Comparison of ENCODE assay signal across 8 mouse cellular contexts in the genomic region with DNA sequence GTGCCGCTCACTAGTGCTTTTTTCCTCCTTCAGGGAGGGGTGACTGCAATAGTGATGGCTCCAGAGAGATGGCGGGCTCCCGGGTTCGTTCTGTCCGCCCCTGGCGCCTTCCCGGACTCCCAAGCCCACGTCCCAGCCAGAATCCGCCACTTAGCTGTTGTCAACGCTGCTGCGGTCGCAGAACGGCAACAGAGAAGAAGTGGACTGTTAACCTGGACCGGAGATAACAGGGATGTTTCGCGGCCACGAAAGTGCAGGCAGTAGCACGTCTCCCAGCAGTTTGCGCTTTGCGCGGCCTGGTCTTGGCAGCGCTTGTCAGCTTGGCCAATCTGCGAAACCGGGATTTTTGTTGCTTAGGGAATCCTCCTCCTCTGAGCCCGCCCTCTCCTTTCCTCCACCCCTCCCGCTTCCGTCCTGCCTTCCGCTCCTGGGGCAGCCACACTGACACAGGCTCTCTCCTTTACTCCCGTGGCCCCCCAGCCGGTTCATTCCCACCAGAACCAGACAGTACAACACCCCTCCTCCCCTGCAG. TPM values are rescaled to one million over a fixed set of nuclear protein-coding genes. Genes with fewer than 3 reads are reported as not detected.
A peak's percentile ranks its signal among the peaks of the same experiment; 100 is the strongest.
DNase-seq lines count a peak whose midpoint lies in the region; ATAC-seq and TF ChIP-seq lines count a peak whose summit lies in the region.

A gene (minus strand): TSS at position 322 of the 532 bp plus-strand sequence.

- H3K9ac ChIP-seq in hindbrain, embryonic 16.5 days (ENCODE audit: low read depth, low read length), result peak within 1 kb of the TSS; percentile 70

- H3K27ac ChIP-seq in gastrocnemius, adult 2 months, result peak within 1 kb of the TSS; percentile 78
- H3K27ac ChIP-seq in hindbrain, embryonic 16.5 days (ENCODE audit: low read depth, low read length), result peak within 1 kb of the TSS; percentile 87

- intact Hi-C loops in gastrocnemius, adult 2 months (cut with DNase I), result loop anchor here (10.0 kb wide), 1 partner anchor 148 kb away; no protein-coding TSS in a partner anchor

- ATAC-seq in hindbrain, embryonic 16.5 days, result peak; percentile 96

- H3K27me3 ChIP-seq in hindbrain, embryonic 16.5 days (replicated peaks; ENCODE audit: control insufficient read depth, insufficient read depth, low read length), result no peaks in the 10 kb centered on the region

- no peak for TF ChIP-seq CTCF in gastrocnemius, adult 2 months (IDR thresholded peaks at IDR 0.05)

- peak; percentile 84 to 93 for DNase-seq in adrenal gland, adult (ENCODE audit: inconsistent age in 2 of 2, low spot score in 1 of 2)
- DNase-seq in cerebellum, postnatal 4 days (ENCODE audit: low spot score in 2 of 2), result peak; percentile 22 to 60
- peak; percentile 73 for DNase-seq in gastrocnemius, adult 2 months
- peak; percentile 55 for DNase-seq in left cerebral cortex, adult 11 months (ENCODE audit: low spot score)
- peak; percentile 77 for DNase-seq in lung, postnatal 25 days (ENCODE audit: low spot score)
- peak; percentile 72 for DNase-seq in right cerebral cortex, adult 18-20 months
- DNase-seq in natural killer cell, adult 2 months (ENCODE audit: low spot score in 2 of 2), result no peak

- H3K36me3 ChIP-seq in hindbrain, embryonic 16.5 days (ENCODE audit: control insufficient read depth, insufficient read depth, low read length), result no peaks in the 10 kb centered on the region

- peak within 1 kb of the TSS; percentile 68 for H3K4me2 ChIP-seq in hindbrain, embryonic 16.5 days (ENCODE audit: low read length)

- H3K4me1 ChIP-seq in hindbrain, embryonic 16.5 days (ENCODE audit: control insufficient read depth, insufficient read depth, low read depth, low read length), result peaks cover 2% of the 10 kb centered on the region; the same call in 1 of the 2 replicates

- WGBS in hindbrain, embryonic 16.5 days, result 14% methylated on average over 29 of the region's 30 CpGs

- peak within 1 kb of the TSS; percentile 75 for H3K4me3 ChIP-seq in gastrocnemius, adult 2 months
- peak within 1 kb of the TSS; percentile 55 for H3K4me3 ChIP-seq in hindbrain, embryonic 16.5 days (ENCODE audit: low read length)

- H3K9me3 ChIP-seq in hindbrain, embryonic 16.5 days (ENCODE audit: control insufficient read depth, low read length), result no peaks in the 10 kb centered on the region

RNA-seq across cellular contexts. Expression of the gene that starts here (rescaled TPM):
- under 1 TPM; 0.28 to 0.61 TPM for total RNA-seq in gastrocnemius, adult 2 months (2021)
- polyA plus RNA-seq in hindbrain, embryonic 16.5 days (2015; fragmentation: Nextera tagmentation; extraction: Ambion mirVana), result 2.8 and 3.3 TPM in 2 replicates

Comparison
In these comparisons a context has a peak if more than half of its experiments do, and no peak if none do; other contexts are left out.
1. Peak in DNase-seq, H3K4me3 ChIP-seq and H3K27ac ChIP-seq in gastrocnemius, adult 2 months; RNA of the gene not detected or under 1 TPM.
2. DNase-seq: peak in adrenal gland, adult (2 of 2), cerebellum, postnatal 4 days (2 of 2), left cerebral cortex, adult 11 months (single experiment), lung, postnatal 25 days (single experiment) and right cerebral cortex, adult 18-20 months (single experiment); none in natural killer cell, adult 2 months (0 of 2).